Mouse (Mus musculus): ENCODE measurements around the gene Tbc1d9.

Tbc1d9 gene

GRCm38 (mm10) chr8:83165235-83165930 is at the start of gene Tbc1d9:
TSS of gene Tbc1d9 (plus strand) at chr8:83165352.
- DNase-seq (ENCODE audit: low spot score), result no peak

DNA sequence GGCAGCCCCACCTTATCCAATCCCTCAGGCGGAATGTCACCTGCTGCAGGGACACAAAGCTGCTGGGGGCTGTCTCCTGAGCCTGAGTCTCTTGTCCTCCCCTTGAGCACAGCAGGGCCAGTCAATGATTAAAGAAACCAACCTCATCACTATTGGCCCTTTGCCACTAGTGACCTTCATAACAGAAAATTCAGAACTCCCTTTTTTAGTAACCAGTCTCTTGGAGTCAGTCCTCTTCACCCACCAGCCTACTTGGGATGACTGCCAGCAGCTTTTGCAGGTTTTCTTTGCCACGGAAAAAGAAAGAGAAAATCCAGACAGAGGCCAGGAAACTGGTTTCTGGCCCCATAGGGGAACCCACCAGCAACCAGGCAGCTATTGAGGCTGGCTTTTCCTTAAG is 30.1 kb upstream of the Tbc1d9 start:
- DNase-seq (ENCODE audit: low spot score), result no peak

- no peak for DNase-seq (ENCODE audit: low spot score)
Observed at GRCm38 (mm10) chr8:83140068-83140467, 25.1 kb upstream of the Tbc1d9 start.

DNA sequence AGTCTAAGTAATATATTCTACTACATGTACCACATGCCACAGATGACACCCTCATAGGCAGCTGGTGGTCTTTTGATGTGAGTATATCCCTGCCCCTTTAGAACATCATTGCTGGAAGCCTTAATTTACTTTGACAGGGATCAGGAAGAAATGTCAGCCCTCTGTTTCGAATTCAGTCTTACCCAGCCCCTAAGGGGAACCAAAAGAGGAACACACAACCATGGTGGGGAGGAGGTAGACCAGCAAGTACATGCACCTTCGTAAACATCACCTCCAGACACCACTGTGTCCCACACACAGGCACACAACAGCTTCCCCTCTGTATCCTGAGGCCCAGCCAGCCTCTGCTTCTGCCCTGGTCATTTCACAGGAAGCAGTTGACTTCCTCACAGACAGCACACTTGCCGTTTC is 24.4 kb upstream of the Tbc1d9 start:
- no peak for DNase-seq (ENCODE audit: low spot score)

- no peak for DNase-seq (ENCODE audit: low spot score)
Observed at GRCm38 (mm10) chr8:83141358-83141757, 23.8 kb upstream of the Tbc1d9 start.

GRCm38 (mm10) chr8:83144601-83145000 is 20.6 kb upstream of the Tbc1d9 start:
- DNase-seq (ENCODE audit: low spot score), result no peak

DNA sequence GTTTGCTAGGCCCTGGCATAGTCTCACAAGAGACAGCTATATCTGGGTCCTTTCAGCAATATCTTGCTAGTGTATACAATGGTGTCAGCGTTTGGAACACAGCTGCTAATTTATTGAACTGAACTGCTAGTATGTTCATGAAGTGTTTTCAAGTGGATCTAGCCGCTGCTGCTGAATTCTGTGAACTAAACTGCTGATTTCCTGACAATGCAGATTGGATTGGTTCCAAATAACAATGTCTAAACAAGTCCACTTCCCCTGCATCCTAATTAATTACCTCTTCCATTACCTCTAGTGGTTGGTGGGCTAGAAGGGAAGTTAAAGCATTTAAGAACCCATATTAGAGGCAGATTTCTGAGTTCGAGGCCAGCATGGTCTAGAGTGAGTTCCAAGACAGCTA is 19.7 kb upstream of the Tbc1d9 start:
- DNase-seq (ENCODE audit: low spot score), result no peak

GRCm38 (mm10) chr8:83149124-83149523 is 16.0 kb upstream of the Tbc1d9 start:
- no peak for DNase-seq (ENCODE audit: low spot score)

DNA sequence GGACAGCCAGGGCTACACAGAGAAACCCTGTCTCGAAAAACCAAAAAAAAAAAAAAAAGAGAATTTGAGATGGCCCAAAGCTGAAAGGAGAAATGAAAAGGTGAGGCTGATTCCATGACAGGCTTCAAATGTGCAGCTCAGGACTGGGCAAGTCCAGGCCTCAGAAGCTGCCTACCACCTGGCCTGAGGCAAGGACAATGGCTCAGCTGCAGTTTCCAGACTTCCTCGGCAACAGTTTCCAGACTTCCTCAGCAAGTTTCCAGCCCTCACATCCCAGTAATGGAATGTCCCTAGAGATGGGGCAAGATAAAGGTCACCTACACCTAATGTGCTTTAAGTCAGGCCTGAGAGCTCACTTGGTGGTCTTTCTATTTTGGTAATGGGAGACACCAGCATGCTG is 13.1 kb upstream of the Tbc1d9 start:
- DNase-seq (ENCODE audit: low spot score), result no peak

DNA sequence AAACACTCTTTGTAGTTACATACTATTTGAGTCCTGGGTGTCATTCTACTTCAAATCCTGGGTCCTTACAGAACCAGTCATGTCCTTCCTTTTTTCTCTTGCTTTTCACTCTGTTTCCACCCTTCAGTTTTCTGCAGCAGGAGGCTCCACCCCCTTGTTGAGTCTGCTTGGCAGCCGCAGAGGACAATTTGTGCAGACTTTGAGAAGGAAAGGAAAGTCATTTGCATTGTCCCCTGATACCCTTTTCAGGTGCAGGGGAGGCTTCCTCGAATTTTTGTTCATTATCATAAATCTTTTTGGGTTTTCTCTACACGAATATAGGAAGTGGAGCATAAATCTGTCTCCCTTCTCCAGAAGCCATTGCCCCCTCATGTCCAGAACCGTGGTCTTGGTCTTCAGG is 12.7 kb upstream of the Tbc1d9 start:
- no peak for DNase-seq (ENCODE audit: low spot score)

DNA sequence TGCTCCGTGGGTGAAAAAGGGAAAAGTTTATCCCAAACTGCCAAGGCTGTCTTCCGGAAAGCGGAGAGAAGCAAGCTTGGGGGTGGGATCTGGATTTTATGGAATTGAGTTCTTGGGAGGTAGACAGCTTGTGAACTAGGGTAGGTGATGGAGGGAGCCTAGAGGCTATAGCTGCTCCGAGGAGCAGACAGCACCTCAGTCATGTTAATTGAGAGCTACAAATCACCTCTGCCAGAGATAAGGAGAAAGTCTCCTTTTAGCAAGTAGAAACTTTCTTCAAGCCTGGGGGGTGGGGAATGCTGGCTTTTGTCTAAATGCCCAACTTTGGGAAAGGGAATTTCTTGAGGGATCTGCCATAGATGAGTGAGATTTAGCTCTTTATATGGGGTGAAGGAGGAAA is 10.0 kb upstream of the Tbc1d9 start:
- DNase-seq (ENCODE audit: low spot score), result no peak

DNA sequence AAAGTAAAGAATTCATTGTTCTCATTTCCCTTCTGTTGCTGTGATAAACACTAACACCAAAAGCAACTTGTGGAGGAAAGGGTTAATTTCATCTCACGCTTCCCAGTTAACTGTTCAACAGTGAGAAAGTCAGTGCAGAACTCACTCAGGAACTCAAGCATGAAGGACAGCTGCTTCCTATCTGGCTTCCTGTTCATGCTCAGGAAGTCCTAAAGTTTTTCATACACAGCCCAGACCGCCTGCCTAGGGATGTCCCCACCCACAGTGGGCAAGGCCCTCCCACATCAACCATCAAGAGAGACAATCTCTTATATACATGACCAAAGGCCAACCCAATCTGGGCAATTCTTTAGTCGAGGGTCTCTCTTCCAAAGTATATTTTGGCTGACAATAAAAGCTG is 6.2 kb upstream of the Tbc1d9 start:
- DNase-seq (ENCODE audit: low spot score), result no peak

DNA sequence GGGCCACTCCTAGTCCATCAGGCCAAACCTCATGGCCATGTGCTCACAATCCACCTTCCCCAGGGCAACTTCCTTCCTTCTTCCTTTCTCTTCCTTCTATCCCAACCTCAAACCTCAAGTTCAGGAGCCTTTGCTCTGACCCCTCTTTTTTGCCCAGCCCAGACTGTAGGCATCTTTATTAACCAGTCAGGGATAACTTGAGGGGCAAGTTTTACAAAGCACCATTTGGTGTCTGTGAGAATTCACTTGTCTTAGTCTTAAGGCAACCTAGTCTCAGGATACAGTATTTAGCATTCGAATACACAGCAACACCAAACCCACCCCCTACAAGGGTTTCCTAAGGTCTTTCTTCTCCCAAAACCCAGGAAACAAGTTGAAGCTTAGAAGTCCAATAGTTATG is 5.5 kb upstream of the Tbc1d9 start:
- no peak for DNase-seq (ENCODE audit: low spot score)

DNA sequence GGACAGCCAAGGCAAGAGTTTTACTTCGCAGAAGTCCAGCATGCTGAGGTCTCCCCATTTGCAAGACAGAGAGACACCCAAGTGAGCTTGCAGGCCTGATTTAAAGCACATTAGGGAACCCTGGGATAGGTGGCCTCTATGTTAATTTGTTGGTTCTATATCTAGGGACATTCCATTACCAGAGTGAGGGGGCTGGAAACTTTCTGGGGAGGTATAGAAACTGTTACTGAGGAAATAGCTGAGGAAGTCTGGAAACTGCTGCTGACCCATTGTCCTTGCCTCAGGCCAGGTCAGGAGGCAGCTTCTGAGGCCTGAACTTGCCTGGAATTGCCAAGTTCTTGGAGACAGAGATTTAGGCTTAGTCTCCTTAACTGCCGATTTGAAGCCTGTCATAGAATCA is 4.5 kb upstream of the Tbc1d9 start:
- no peak for DNase-seq (ENCODE audit: low spot score)

DNA sequence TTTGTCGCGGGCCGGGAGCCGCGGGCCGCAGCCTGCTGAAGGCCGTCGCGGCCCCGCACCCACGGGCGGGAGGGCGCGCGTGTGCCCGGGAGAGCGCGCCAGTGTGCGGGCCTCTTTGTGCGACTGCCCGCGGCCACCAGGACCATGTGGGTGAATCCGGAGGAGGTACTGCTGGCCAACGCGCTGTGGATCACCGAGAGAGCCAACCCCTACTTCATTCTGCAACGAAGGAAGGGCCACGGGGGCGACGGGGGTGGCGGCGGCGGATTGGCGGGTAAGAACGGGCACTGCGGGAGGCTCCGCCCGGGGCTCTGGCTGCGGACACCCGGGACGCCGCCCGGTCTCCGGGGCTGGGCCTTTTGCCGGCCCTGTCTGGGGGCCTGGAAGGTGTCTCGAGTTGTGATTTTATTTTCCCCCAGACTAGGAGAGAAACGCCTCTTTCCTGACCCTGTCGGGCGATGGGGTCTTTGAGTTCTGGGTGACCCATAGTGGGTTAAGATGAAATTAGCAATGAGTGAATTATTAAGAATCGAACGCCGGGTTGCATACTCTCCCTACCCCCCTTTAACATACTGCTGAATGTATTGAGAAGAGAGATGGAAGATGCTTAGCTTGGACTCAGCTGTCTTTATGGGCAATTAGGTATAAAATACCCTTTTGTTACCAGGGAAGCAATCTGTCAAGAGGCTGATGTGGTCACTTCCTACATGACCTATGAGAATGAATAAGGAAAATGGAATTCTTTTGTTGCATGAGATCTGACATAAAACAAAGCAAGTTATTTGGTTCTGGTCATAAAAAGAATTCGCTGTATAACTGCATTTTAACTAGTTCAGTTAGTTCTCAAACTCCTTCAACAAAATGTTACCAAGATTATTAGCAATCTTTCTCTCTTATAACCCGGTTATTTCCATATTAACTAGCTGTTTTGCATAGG is 1.0 kb downstream of the Tbc1d9 start, which contains the start of gene Gm10645:
TSS of gene Gm10645 (minus strand) at position 240 of the 937 bp plus-strand sequence.
- DNase-seq (ENCODE audit: low spot score), result no peak

- no peak for DNase-seq (ENCODE audit: low spot score)
Observed at GRCm38 (mm10) chr8:83167932-83168331, 2.8 kb downstream of the Tbc1d9 start.

- no peak for DNase-seq (ENCODE audit: low spot score)
Observed at GRCm38 (mm10) chr8:83169127-83169526, 4.0 kb downstream of the Tbc1d9 start.

- DNase-seq (ENCODE audit: low spot score), result no peak
Observed at GRCm38 (mm10) chr8:83169709-83170108, 4.6 kb downstream of the Tbc1d9 start.

DNA sequence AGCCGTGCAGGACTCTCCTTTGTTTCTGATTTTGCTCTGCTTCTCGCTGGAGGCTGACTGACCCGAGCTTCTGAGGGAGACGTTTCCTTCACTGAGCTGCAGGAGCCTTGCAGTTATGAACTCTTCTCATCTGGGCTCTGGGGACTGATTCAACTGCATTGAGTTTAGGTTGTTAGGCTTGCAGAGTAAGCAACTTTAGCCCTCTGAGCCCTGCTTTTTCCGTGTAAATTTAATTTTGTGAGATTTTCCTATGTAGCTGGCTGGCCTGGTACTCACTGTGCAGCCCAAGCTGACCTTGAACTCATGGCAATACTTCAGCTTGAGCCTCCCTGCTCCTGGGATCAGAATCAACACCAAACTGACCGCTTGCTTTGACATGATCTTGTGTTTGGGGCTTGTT is 5.7 kb downstream of the Tbc1d9 start:
- no peak for DNase-seq (ENCODE audit: low spot score)

GRCm38 (mm10) chr8:83175680-83176079 is 10.5 kb downstream of the Tbc1d9 start:
- DNase-seq (ENCODE audit: low spot score), result no peak

DNA sequence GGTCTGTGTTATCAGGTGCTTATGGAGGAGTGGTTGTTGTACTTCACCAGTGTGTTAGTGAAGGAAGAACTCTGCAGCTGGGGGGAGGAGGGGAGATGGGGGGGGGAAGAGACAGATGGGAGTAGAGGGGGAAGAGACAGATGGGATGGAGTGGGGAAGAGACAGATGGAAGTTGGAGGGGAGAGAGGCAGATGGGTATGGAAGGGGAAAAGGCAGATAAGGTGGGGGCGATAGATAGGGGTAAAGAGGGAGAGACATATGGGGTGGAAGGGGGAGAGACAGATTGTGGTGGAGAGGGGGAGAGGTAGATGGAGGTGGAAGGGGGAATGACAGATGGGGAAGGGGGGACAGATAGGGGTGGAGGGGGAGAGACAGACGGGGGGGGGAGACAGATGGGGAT is 11.6 kb downstream of the Tbc1d9 start:
- DNase-seq (ENCODE audit: low spot score), result no peak

- DNase-seq (ENCODE audit: low spot score), result no peak
Observed at GRCm38 (mm10) chr8:83177317-83178195, 12.4 kb downstream of the Tbc1d9 start.
